Mouse (Mus musculus): ENCODE measurements around the gene Ccr9.

- TF ChIP-seq CTCF (conservative IDR thresholded peaks at IDR 0.05; ENCODE audit: low read length) (no peak), NANOG (IDR thresholded peaks at IDR 0.05; ENCODE audit: borderline replicate concordance, low read length) (no peak)
These were observed 82.6 kb downstream of the Ccr9 start for GRCm38 (mm10) chr9:123760806-123761205.
